17 mouse cellular contexts compared by ENCODE assay signal in the genomic region with DNA sequence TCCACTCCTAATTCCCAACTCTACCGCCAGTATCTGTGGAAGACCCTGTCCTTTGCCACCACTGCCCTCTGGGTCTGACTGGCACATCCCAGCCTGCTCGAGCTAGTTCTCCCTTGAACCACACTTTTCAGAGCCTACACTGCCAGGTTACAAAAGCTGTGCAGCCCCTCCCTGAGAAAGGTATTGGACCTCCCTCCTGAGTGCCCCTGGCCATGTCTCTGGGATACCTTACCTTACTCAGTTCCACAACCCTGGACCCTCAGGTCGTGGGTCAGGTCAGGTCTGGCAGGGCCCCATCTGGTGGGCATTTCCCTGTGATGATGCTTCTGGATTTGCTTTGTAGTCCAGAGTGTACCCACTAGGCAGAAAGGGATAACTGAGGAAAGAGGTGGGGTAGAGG. TPM values are rescaled to one million over a fixed set of nuclear protein-coding genes. Genes with fewer than 3 reads are reported as not detected.
DNase-seq lines count a peak whose midpoint lies in the region; ATAC-seq and TF ChIP-seq lines count a peak whose summit lies in the region.
"Had no signal": no experiment of that assay in that cellular context is flagged by ENCODE, and none has a peak within 500 bp of the region (broad histone marks: within the 10 kb centered on the region; RNA-seq: fewer than 3 reads in every experiment).

No protein-coding gene starts in this region.

- no peaks in the 10 kb centered on the region for H3K27me3 ChIP-seq in hindbrain, embryonic 10.5 days (ENCODE audit: insufficient read depth, poor library complexity, severe bottlenecking)
- no peaks in the 10 kb centered on the region for H3K27me3 ChIP-seq in hindbrain, embryonic 14.5 days (ENCODE audit: control insufficient read depth, insufficient read depth, low read length)
- H3K27me3 ChIP-seq in kidney, postnatal 0 days (ENCODE audit: insufficient read depth, low read length) = no peaks in the 10 kb centered on the region
- H3K27me3 ChIP-seq in embryonic facial prominence, embryonic 10.5 days (replicated peaks; ENCODE audit: low read depth, poor library complexity, severe bottlenecking) = no peaks in the 10 kb centered on the region
- no peaks in the 10 kb centered on the region for H3K27me3 ChIP-seq in limb, embryonic 12.5 days
- H3K27me3 ChIP-seq: forebrain, embryonic 15.5 days; stomach, embryonic 15.5 days had no signal

- peaks cover 2% of the 10 kb centered on the region; the same call in 1 of the 2 replicates for H3K36me3 ChIP-seq in hindbrain, embryonic 10.5 days
- no peaks in the 10 kb centered on the region for H3K36me3 ChIP-seq in hindbrain, embryonic 14.5 days (replicated peaks; ENCODE audit: control insufficient read depth, insufficient read depth)
- H3K36me3 ChIP-seq in kidney, postnatal 0 days (ENCODE audit: insufficient read depth, low read length) = no peaks in the 10 kb centered on the region
- H3K36me3 ChIP-seq in embryonic facial prominence, embryonic 10.5 days (replicated peaks) = 0 out of 2 replicates have a peak, but pooled peaks cover 2% of the 10 kb centered on the region
- no peaks in the 10 kb centered on the region for H3K36me3 ChIP-seq in limb, embryonic 12.5 days
- H3K36me3 ChIP-seq: forebrain, embryonic 15.5 days; stomach, embryonic 15.5 days had no signal

- H3K4me3 ChIP-seq in hindbrain, embryonic 10.5 days = peak overlapping the region; percentile 90; the same call in 1 of the 2 replicates
- no peak overlapping the region for H3K4me3 ChIP-seq in hindbrain, embryonic 14.5 days (replicated peaks; ENCODE audit: low read length)
- no peak overlapping the region for H3K4me3 ChIP-seq in kidney, postnatal 0 days (replicated peaks; ENCODE audit: low read depth, low read length)
- H3K4me3 ChIP-seq in embryonic facial prominence, embryonic 10.5 days = 0 out of 2 replicates have a peak overlapping the region, but pooled peaks have one; percentile 83
- no peak overlapping the region for H3K4me3 ChIP-seq in limb, embryonic 12.5 days (replicated peaks)
- H3K4me3 ChIP-seq: erythroblast, embryonic 14.5 days; forebrain, embryonic 15.5 days; stomach, embryonic 15.5 days had no signal

- H3K27ac ChIP-seq in hindbrain, embryonic 10.5 days = peak overlapping the region; percentile 99
- H3K27ac ChIP-seq in hindbrain, embryonic 14.5 days = no peak overlapping the region
- peak overlapping the region; percentile 89 for H3K27ac ChIP-seq in kidney, postnatal 0 days
- H3K27ac ChIP-seq in embryonic facial prominence, embryonic 10.5 days (replicated peaks) = peak overlapping the region; percentile 96
- 0 out of 2 replicates have a peak overlapping the region, but pooled peaks have one; percentile 25 for H3K27ac ChIP-seq in limb, embryonic 12.5 days
- H3K27ac ChIP-seq: forebrain, embryonic 15.5 days had no signal

- no peak for DNase-seq in hindbrain, embryonic 10.5 days (ENCODE audit: low spot score)
- no peak for DNase-seq in hindbrain, embryonic 14.5 days (ENCODE audit: low spot score)
- DNase-seq in kidney, postnatal 0 days (ENCODE audit: low spot score) = no peak
- DNase-seq in kidney, adult 11 months = no peak
- DNase-seq in embryonic facial prominence, embryonic 10.5 days (ENCODE audit: low spot score) = no peak
- no peak for DNase-seq in layer of hippocampus, postnatal 14 days (ENCODE audit: low spot score in 2 of 2)
- DNase-seq: cerebellum, adult 8-10 months; gastrocnemius, postnatal 25 days; heart, postnatal 36 days; liver had no signal

- H3K9me3 ChIP-seq in hindbrain, embryonic 10.5 days = no peaks in the 10 kb centered on the region
- H3K9me3 ChIP-seq in hindbrain, embryonic 14.5 days (ENCODE audit: control insufficient read depth, low read length) = no peaks in the 10 kb centered on the region
- H3K9me3 ChIP-seq in kidney, postnatal 0 days (replicated peaks; ENCODE audit: low read length) = no peaks in the 10 kb centered on the region
- no peaks in the 10 kb centered on the region for H3K9me3 ChIP-seq in embryonic facial prominence, embryonic 10.5 days
- H3K9me3 ChIP-seq in limb, embryonic 12.5 days = no peaks in the 10 kb centered on the region
- H3K9me3 ChIP-seq: forebrain, embryonic 15.5 days; stomach, embryonic 15.5 days had no signal

- no peak for TF ChIP-seq CTCF in kidney, postnatal 0 days (IDR thresholded peaks at IDR 0.05; ENCODE audit: low read depth)

- peaks cover 98% of the 10 kb centered on the region for H3K4me1 ChIP-seq in hindbrain, embryonic 10.5 days (replicated peaks)
- H3K4me1 ChIP-seq in hindbrain, embryonic 14.5 days (replicated peaks; ENCODE audit: control insufficient read depth, insufficient read depth, low read length) = peaks cover 68% of the 10 kb centered on the region
- peaks cover 83% of the 10 kb centered on the region for H3K4me1 ChIP-seq in kidney, postnatal 0 days (replicated peaks; ENCODE audit: insufficient read depth, low read length)
- peaks cover 98% of the 10 kb centered on the region for H3K4me1 ChIP-seq in embryonic facial prominence, embryonic 10.5 days
- peaks cover 94% of the 10 kb centered on the region for H3K4me1 ChIP-seq in limb, embryonic 12.5 days (replicated peaks)

- ATAC-seq in hindbrain, embryonic 14.5 days (ENCODE audit: low FRiP score) = no peak
- no peak for ATAC-seq in kidney, postnatal 0 days (replicated peaks; ENCODE audit: low FRiP score, low read depth)
- no peak for ATAC-seq in limb, embryonic 12.5 days (ENCODE audit: insufficient number of reproducible peaks, insufficient read depth, low FRiP score, low TSS enrichment, low read depth)
- ATAC-seq: forebrain, embryonic 15.5 days; intestine, embryonic 16.5 days; lung, postnatal 0 days; midbrain, embryonic 16.5 days had no signal

- 81% methylated on average over 3 of the region's 3 CpGs for WGBS in hindbrain, embryonic 10.5 days
- 84% methylated on average over 3 of the region's 3 CpGs for WGBS in hindbrain, embryonic 14.5 days
- 76% methylated on average over 3 of the region's 3 CpGs for WGBS in kidney, postnatal 0 days
- 85% methylated on average over 3 of the region's 3 CpGs for WGBS in embryonic facial prominence, embryonic 10.5 days
- WGBS in limb, embryonic 12.5 days = 79% methylated on average over 3 of the region's 3 CpGs

- no peak overlapping the region for H3K9ac ChIP-seq in hindbrain, embryonic 14.5 days
- H3K9ac ChIP-seq in kidney, postnatal 0 days (ENCODE audit: low read depth, low read length) = 0 out of 2 replicates have a peak overlapping the region, but pooled peaks have one; percentile 13
- H3K9ac ChIP-seq in limb, embryonic 12.5 days (replicated peaks) = no peak overlapping the region
- H3K9ac ChIP-seq: forebrain, embryonic 15.5 days; stomach, embryonic 15.5 days had no signal

- H3K4me2 ChIP-seq in hindbrain, embryonic 14.5 days (replicated peaks) = no peak overlapping the region
- peak overlapping the region; percentile 68; the same call in 1 of the 2 replicates for H3K4me2 ChIP-seq in kidney, postnatal 0 days (ENCODE audit: low read length)
- no peak overlapping the region for H3K4me2 ChIP-seq in limb, embryonic 12.5 days
- H3K4me2 ChIP-seq: forebrain, embryonic 15.5 days had no signal

RNA-seq across cellular contexts. Expression of a gene that starts 5.1 kb away (rescaled TPM):
- 27.3 and 27.9 TPM in 2 replicates for polyA plus RNA-seq in hindbrain, embryonic 10.5 days (2016; fragmentation: Nextera tagmentation; extraction: Ambion mirVana)
- polyA plus RNA-seq in hindbrain, embryonic 14.5 days (2014; fragmentation: Nextera tagmentation; extraction: Ambion mirVana) = 18.1 and 19.0 TPM in 2 replicates
- 74.6 and 78.8 TPM in 2 replicates for polyA plus RNA-seq in kidney, postnatal 0 days (2015; fragmentation: Nextera tagmentation; extraction: Ambion mirVana)
- polyA plus RNA-seq in embryonic facial prominence, embryonic 10.5 days (2016; fragmentation: Nextera tagmentation; extraction: Ambion mirVana) = 22.2 and 22.3 TPM in 2 replicates
- 28.4 and 32.6 TPM in 2 replicates for polyA plus RNA-seq in limb, embryonic 12.5 days (2016; fragmentation: Nextera tagmentation; extraction: Ambion mirVana)
- total RNA-seq in layer of hippocampus, postnatal 14 days (2021) = 10 to 100 TPM; 19.8 to 30.5 TPM

RNA-seq across cellular contexts. Expression of a gene that starts 25.2 kb away (rescaled TPM):
- polyA plus RNA-seq in hindbrain, embryonic 10.5 days (2016; fragmentation: Nextera tagmentation; extraction: Ambion mirVana) = 88.0 and 131 TPM in 2 replicates
- 174 and 193 TPM in 2 replicates for polyA plus RNA-seq in hindbrain, embryonic 14.5 days (2014; fragmentation: Nextera tagmentation; extraction: Ambion mirVana)
- polyA plus RNA-seq in kidney, postnatal 0 days (2015; fragmentation: Nextera tagmentation; extraction: Ambion mirVana) = 105 and 106 TPM in 2 replicates
- 92.6 and 97.5 TPM in 2 replicates for polyA plus RNA-seq in embryonic facial prominence, embryonic 10.5 days (2016; fragmentation: Nextera tagmentation; extraction: Ambion mirVana)
- polyA plus RNA-seq in limb, embryonic 12.5 days (2016; fragmentation: Nextera tagmentation; extraction: Ambion mirVana) = 111 and 120 TPM in 2 replicates
- 10 to 100 TPM; 69.5 to 80.1 TPM for total RNA-seq in layer of hippocampus, postnatal 14 days (2021)

RNA-seq across cellular contexts. Expression of a gene that starts 40.0 kb away (rescaled TPM):
- polyA plus RNA-seq in hindbrain, embryonic 10.5 days (2016; fragmentation: Nextera tagmentation; extraction: Ambion mirVana) = 21.3 and 27.5 TPM in 2 replicates
- polyA plus RNA-seq in hindbrain, embryonic 14.5 days (2014; fragmentation: Nextera tagmentation; extraction: Ambion mirVana) = 8.2 and 8.8 TPM in 2 replicates
- polyA plus RNA-seq in kidney, postnatal 0 days (2015; fragmentation: Nextera tagmentation; extraction: Ambion mirVana) = 17.2 and 19.6 TPM in 2 replicates
- polyA plus RNA-seq in embryonic facial prominence, embryonic 10.5 days (2016; fragmentation: Nextera tagmentation; extraction: Ambion mirVana) = 37.7 and 39.5 TPM in 2 replicates
- polyA plus RNA-seq in limb, embryonic 12.5 days (2016; fragmentation: Nextera tagmentation; extraction: Ambion mirVana) = 29.1 and 31.0 TPM in 2 replicates
- total RNA-seq in layer of hippocampus, postnatal 14 days (2021) = 1 to 10 TPM; 3.2 to 4.5 TPM

RNA-seq across cellular contexts. Expression of a gene that starts 40.1 kb away (rescaled TPM):
- 10.3 and 12.6 TPM in 2 replicates for polyA plus RNA-seq in hindbrain, embryonic 10.5 days (2016; fragmentation: Nextera tagmentation; extraction: Ambion mirVana)
- 6.4 and 6.6 TPM in 2 replicates for polyA plus RNA-seq in hindbrain, embryonic 14.5 days (2014; fragmentation: Nextera tagmentation; extraction: Ambion mirVana)
- 20.4 and 21.1 TPM in 2 replicates for polyA plus RNA-seq in kidney, postnatal 0 days (2015; fragmentation: Nextera tagmentation; extraction: Ambion mirVana)
- polyA plus RNA-seq in embryonic facial prominence, embryonic 10.5 days (2016; fragmentation: Nextera tagmentation; extraction: Ambion mirVana) = 14.4 and 16.2 TPM in 2 replicates
- polyA plus RNA-seq in limb, embryonic 12.5 days (2016; fragmentation: Nextera tagmentation; extraction: Ambion mirVana) = 29.4 and 30.4 TPM in 2 replicates
- 1 to 10 TPM; 6.4 to 9.0 TPM for total RNA-seq in layer of hippocampus, postnatal 14 days (2021)

RNA-seq across cellular contexts. Expression of a gene that starts 40.2 kb away (rescaled TPM):
- polyA plus RNA-seq in hindbrain, embryonic 10.5 days (2016; fragmentation: Nextera tagmentation; extraction: Ambion mirVana) = 60.7 and 62.7 TPM in 2 replicates
- polyA plus RNA-seq in hindbrain, embryonic 14.5 days (2014; fragmentation: Nextera tagmentation; extraction: Ambion mirVana) = 54.6 and 64.8 TPM in 2 replicates
- 87.8 and 89.3 TPM in 2 replicates for polyA plus RNA-seq in kidney, postnatal 0 days (2015; fragmentation: Nextera tagmentation; extraction: Ambion mirVana)
- 66.6 and 66.7 TPM in 2 replicates for polyA plus RNA-seq in embryonic facial prominence, embryonic 10.5 days (2016; fragmentation: Nextera tagmentation; extraction: Ambion mirVana)
- 55.1 and 58.0 TPM in 2 replicates for polyA plus RNA-seq in limb, embryonic 12.5 days (2016; fragmentation: Nextera tagmentation; extraction: Ambion mirVana)
- 10 to 100 TPM; 61.0 to 66.2 TPM for total RNA-seq in layer of hippocampus, postnatal 14 days (2021)

Comparison
In these comparisons a context has a peak if more than half of its experiments do, and no peak if none do; other contexts are left out.
1. H3K4me3 ChIP-seq: peak in hindbrain, embryonic 10.5 days (single experiment) and embryonic facial prominence, embryonic 10.5 days (single experiment); none in hindbrain, embryonic 14.5 days (single experiment), kidney, postnatal 0 days (single experiment) and limb, embryonic 12.5 days (single experiment).